Mouse (Mus musculus): ENCODE data around the gene Recql5. TPM values are rescaled to one million over a fixed set of nuclear protein-coding genes. Genes with fewer than 3 reads are reported as not detected.

Recql5 gene
- polyA plus RNA-seq, 1 experiment from 2014 or later = 16.3 TPM

GRCm38 (mm10) chr11:115931235-115931634, 2.0 kb downstream of the Recql5 start:
- no peaks in the 10 kb centered on the region for H3K27me3 ChIP-seq (replicated peaks)
- H3K4me3 ChIP-seq (replicated peaks) = no peak overlapping the region
- no peak overlapping the region for H3K4me2 ChIP-seq
- WGBS = 67% methylated on average over 3 of the region's 3 CpGs
- H3K9ac ChIP-seq = no peak overlapping the region
- no peak for ATAC-seq (ENCODE audit: insufficient read depth, low FRiP score, low read depth)
- no peaks in the 10 kb centered on the region for H3K9me3 ChIP-seq
- H3K4me1 ChIP-seq = peaks cover 20% of the 10 kb centered on the region
- H3K36me3 ChIP-seq = no peaks in the 10 kb centered on the region
- no peak overlapping the region for H3K27ac ChIP-seq

DNA sequence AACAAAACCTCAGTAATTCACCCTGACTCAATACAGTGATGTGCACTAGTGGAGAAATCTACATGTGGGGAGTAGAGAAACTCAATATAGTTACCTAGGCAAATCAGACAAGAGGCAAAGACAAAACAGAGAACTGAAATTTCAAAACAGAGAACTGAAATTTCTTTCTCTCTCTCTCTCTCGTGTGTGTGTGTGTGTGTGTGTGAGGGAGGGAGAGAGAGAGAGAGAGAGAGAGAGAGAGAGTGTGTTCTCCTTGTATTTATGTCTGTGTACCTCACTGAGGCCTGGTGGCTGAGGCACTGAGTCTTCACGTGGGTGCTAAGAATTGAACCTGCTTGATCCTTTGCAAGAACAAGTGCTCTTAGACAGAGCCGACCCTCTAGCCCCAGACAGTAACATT, 3.5 kb downstream of the Recql5 start:
- Histone ChIP-seq H3K9ac (no peak overlapping the region), H3K36me3 (no peaks in the 10 kb centered on the region), H3K4me1 (peaks cover 18% of the 10 kb centered on the region), H3K27ac (no peak overlapping the region), H3K9me3 (no peaks in the 10 kb centered on the region), H3K4me3 (replicated peaks) (no peak overlapping the region), H3K27me3 (replicated peaks) (no peaks in the 10 kb centered on the region), H3K4me2 (no peak overlapping the region)
- 57% methylated on average over 3 of the region's 3 CpGs for WGBS
- no peak for ATAC-seq (ENCODE audit: insufficient read depth, low FRiP score, low read depth)

DNA sequence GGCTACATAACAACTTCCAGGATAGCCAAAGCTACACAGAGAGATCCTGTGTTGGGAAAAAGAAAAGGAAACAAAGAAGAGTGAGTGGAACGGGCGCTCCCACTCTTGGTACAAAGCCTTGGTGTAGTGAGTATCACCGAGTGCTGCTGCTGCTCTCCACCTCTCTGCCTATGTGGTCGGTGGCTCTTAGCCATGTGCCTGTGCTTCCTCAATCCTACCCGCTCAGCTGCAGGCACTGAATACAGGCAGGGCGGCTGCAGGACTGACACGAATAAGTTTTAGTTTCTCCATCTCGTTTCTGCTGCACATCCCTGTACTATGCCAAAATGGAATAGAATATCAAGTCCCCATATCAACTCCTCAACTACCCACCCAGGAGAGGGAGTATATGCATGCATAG, 4.2 kb downstream of the Recql5 start:
- no peak for ATAC-seq (ENCODE audit: insufficient read depth, low FRiP score, low read depth)
- WGBS = 88% methylated on average over 8 of the region's 8 CpGs

GRCm38 (mm10) chr11:115921986-115922385, 11.3 kb downstream of the Recql5 start:
- WGBS = 95% methylated on average over 1 of the region's 1 CpGs
- Histone ChIP-seq H3K9me3 (no peaks in the 10 kb centered on the region), H3K36me3 (peaks cover 7% of the 10 kb centered on the region; the same call in 1 of the 2 replicates), H3K9ac (no peak overlapping the region), H3K27ac (no peak overlapping the region), H3K4me3 (replicated peaks) (no peak overlapping the region), H3K27me3 (replicated peaks) (no peaks in the 10 kb centered on the region), H3K4me2 (no peak overlapping the region), H3K4me1 (no peaks in the 10 kb centered on the region)
- no peak for ATAC-seq (ENCODE audit: insufficient read depth, low FRiP score, low read depth)

More for the DNA sequence above, 4.2 kb downstream of the Recql5 start:
- Histone ChIP-seq H3K27me3 (replicated peaks) (no peaks in the 10 kb centered on the region), H3K4me2 (no peak overlapping the region), H3K9me3 (no peaks in the 10 kb centered on the region), H3K36me3 (no peaks in the 10 kb centered on the region), H3K27ac (no peak overlapping the region), H3K4me1 (peaks cover 10% of the 10 kb centered on the region), H3K9ac (no peak overlapping the region), H3K4me3 (replicated peaks) (no peak overlapping the region)

DNA sequence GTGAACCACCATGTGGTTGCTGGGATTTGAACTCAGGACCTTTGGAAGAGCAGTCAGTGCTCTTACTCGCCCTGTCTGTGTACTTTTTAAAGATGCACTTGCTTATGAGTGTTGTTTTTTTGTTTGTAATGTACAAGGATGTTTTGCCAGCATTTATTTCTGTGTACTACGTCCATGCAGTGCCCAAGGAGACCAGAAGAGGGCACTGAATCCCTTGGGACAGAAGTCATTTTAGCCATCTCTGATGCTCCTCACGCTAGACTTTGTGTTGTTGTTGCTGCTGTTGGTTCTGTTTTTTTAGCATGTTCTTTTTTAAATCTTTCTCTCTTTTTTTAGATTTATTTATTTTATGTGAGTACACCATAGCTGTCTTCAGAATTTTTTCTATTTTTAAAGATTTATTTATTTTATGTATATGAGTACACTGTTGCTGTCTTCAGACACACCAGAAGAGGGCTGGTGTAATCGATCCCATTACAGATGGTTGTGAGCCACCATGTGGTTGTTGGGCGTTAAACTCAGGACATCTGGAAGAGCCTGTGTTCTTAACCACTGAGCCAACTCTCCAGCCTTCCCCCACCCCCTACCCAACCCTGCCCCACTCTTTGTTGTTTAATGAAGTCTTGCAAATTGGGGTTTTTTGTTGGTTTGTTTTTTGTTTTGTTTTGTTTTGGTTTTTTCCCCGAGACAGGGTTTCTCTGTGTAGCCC, 13.0 kb downstream of the Recql5 start:
- no peak overlapping the region for H3K4me2 ChIP-seq
- no peak overlapping the region for H3K4me3 ChIP-seq (replicated peaks)
- H3K9me3 ChIP-seq = no peaks in the 10 kb centered on the region
- 44% methylated on average over 6 of the region's 6 CpGs for WGBS
- no peaks in the 10 kb centered on the region for H3K4me1 ChIP-seq
- H3K9ac ChIP-seq = no peak overlapping the region
- ATAC-seq (ENCODE audit: insufficient read depth, low FRiP score, low read depth) = no peak
- H3K36me3 ChIP-seq = peaks cover 7% of the 10 kb centered on the region; the same call in 1 of the 2 replicates
- no peak overlapping the region for H3K27ac ChIP-seq
- H3K27me3 ChIP-seq (replicated peaks) = no peaks in the 10 kb centered on the region

GRCm38 (mm10) chr11:115919073-115919472, 14.2 kb downstream of the Recql5 start:
- H3K36me3 ChIP-seq = peaks cover 7% of the 10 kb centered on the region; the same call in 1 of the 2 replicates
- H3K9me3 ChIP-seq = no peaks in the 10 kb centered on the region
- no peak for ATAC-seq (ENCODE audit: insufficient read depth, low FRiP score, low read depth)
- no peak overlapping the region for H3K4me2 ChIP-seq
- H3K4me3 ChIP-seq (replicated peaks) = no peak overlapping the region
- no peaks in the 10 kb centered on the region for H3K27me3 ChIP-seq (replicated peaks)
- H3K9ac ChIP-seq = no peak overlapping the region
- 88% methylated on average over 5 of the region's 5 CpGs for WGBS
- H3K4me1 ChIP-seq = no peaks in the 10 kb centered on the region
- H3K27ac ChIP-seq = no peak overlapping the region

DNA sequence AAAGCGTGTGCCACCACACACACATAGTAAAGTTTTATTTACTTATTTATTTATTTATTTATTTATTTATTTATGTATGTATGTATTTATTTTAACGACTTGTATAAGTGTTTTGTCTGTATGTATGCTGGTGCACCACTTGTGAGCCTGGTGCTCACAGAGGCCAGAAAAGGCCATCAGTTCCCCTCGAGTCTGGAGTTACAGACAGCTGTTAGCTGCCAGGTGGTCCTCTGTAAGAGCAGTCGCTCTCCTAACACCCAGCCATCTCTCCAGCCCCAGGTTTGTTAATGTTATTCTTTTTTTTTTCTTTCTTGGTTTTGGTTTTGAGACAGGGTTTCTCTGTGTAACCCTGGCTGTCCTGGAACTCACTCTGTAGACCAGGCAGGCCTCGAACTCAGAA, 14.6 kb downstream of the Recql5 start:
- no peak overlapping the region for H3K4me2 ChIP-seq
- ATAC-seq (ENCODE audit: insufficient read depth, low FRiP score, low read depth) = no peak
- no peak overlapping the region for H3K9ac ChIP-seq
- no peaks in the 10 kb centered on the region for H3K27me3 ChIP-seq (replicated peaks)
- H3K27ac ChIP-seq = no peak overlapping the region
- 79% methylated on average over 5 of the region's 5 CpGs for WGBS
- no peaks in the 10 kb centered on the region for H3K9me3 ChIP-seq
- H3K4me3 ChIP-seq (replicated peaks) = no peak overlapping the region
- H3K4me1 ChIP-seq = no peaks in the 10 kb centered on the region
- peaks cover 7% of the 10 kb centered on the region; the same call in 1 of the 2 replicates for H3K36me3 ChIP-seq

GRCm38 (mm10) chr11:115916579-115916978, 16.7 kb downstream of the Recql5 start:
- no peaks in the 10 kb centered on the region; the same call in 1 of the 2 replicates for H3K36me3 ChIP-seq
- H3K4me2 ChIP-seq = no peak overlapping the region
- no peak overlapping the region for H3K9ac ChIP-seq
- no peak overlapping the region for H3K4me3 ChIP-seq (replicated peaks)
- 90% methylated on average over 4 of the region's 4 CpGs for WGBS
- ATAC-seq (ENCODE audit: insufficient read depth, low FRiP score, low read depth) = no peak
- H3K4me1 ChIP-seq = no peaks in the 10 kb centered on the region
- no peaks in the 10 kb centered on the region for H3K27me3 ChIP-seq (replicated peaks)
- no peaks in the 10 kb centered on the region for H3K9me3 ChIP-seq
- no peak overlapping the region for H3K27ac ChIP-seq

DNA sequence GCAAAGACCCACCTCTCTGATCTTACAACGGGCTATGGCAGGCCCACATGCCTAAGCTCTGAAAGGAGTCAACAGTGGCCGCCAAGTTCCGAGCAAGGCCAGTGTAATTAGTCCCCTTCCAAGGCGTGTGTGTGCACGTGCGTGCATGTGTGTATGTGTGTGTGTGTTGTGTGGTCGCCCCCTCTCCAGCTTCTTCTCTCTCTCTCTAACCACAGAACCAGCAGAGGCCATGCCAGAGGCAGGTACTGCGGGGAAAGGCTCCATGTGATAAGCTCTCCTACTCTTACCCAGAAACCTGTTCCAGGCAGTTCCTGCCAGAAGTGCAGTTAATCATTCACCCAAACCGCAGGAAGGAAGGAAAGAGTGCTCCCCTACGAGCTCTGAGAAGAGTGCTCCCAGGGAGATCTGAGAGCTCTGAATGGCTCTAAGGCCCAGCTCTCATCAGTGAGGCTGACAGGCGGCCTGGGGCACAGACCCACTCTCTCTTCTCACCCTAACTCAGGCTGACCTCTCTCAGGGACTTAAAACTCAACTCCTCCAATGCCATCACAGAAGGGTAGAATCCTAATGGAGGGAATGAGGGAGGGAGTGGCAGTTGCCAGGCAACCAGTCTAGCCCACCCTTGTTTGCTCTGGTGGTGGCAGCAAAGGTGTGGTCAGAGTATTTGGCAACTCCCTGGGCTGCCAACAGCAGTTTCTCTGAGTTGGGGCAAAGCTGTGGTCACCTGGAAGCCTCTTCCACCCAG, 21.5 kb downstream of the Recql5 start, which contains the start of gene Smim6:
Gene Smim6, plus strand, starts transcription at position 386 of the 745 bp plus-strand sequence.
- peak within 1 kb of the TSS; percentile 89 for H3K27ac ChIP-seq
- peak within 1 kb of the TSS; percentile 18 for H3K4me3 ChIP-seq (replicated peaks)
- peak within 1 kb of the TSS; percentile 32 for H3K4me2 ChIP-seq
- H3K4me1 ChIP-seq = no peaks in the 10 kb centered on the region
- no peaks in the 10 kb centered on the region for H3K36me3 ChIP-seq
- ATAC-seq (ENCODE audit: insufficient read depth, low FRiP score, low read depth) = peak; percentile 87
- no peak within 1 kb of the TSS for H3K9ac ChIP-seq
- no peaks in the 10 kb centered on the region for H3K27me3 ChIP-seq (replicated peaks)
- H3K9me3 ChIP-seq = no peaks in the 10 kb centered on the region
- 60% methylated on average over 11 of the region's 11 CpGs for WGBS

- WGBS = 64% methylated on average over 5 of the region's 5 CpGs
- peak; percentile 75 for ATAC-seq (ENCODE audit: insufficient read depth, low FRiP score, low read depth)
Observed at GRCm38 (mm10) chr11:115911134-115911561, 22.1 kb downstream of the Recql5 start.

GRCm38 (mm10) chr11:115906521-115906920, 26.8 kb downstream of the Recql5 start:
- H3K27me3 ChIP-seq (replicated peaks) = no peaks in the 10 kb centered on the region
- peaks cover 29% of the 10 kb centered on the region for H3K4me1 ChIP-seq
- 87% methylated on average over 5 of the region's 5 CpGs for WGBS
- no peak overlapping the region; the same call in 1 of the 2 replicates for H3K27ac ChIP-seq
- H3K4me2 ChIP-seq = no peak overlapping the region
- H3K9me3 ChIP-seq = no peaks in the 10 kb centered on the region
- no peak overlapping the region for H3K4me3 ChIP-seq (replicated peaks)
- no peak for ATAC-seq (ENCODE audit: insufficient read depth, low FRiP score, low read depth)
- no peaks in the 10 kb centered on the region for H3K36me3 ChIP-seq
- H3K9ac ChIP-seq = no peak overlapping the region

More at GRCm38 (mm10) chr11:115911134-115911561, 22.1 kb downstream of the Recql5 start:
- Histone ChIP-seq H3K4me1 (no peaks in the 10 kb centered on the region), H3K27ac (peak overlapping the region; percentile 89), H3K9me3 (no peaks in the 10 kb centered on the region), H3K4me2 (peak overlapping the region; percentile 16; the same call in 1 of the 2 replicates), H3K36me3 (no peaks in the 10 kb centered on the region), H3K9ac (no peak overlapping the region), H3K27me3 (replicated peaks) (no peaks in the 10 kb centered on the region), H3K4me3 (replicated peaks) (no peak overlapping the region)

- no peak overlapping the region for H3K4me3 ChIP-seq (replicated peaks)
- no peak overlapping the region for H3K4me2 ChIP-seq
- 81% methylated on average over 3 of the region's 3 CpGs for WGBS
- H3K27me3 ChIP-seq (replicated peaks) = no peaks in the 10 kb centered on the region
- no peaks in the 10 kb centered on the region for H3K36me3 ChIP-seq
- no peaks in the 10 kb centered on the region for H3K9me3 ChIP-seq
- H3K4me1 ChIP-seq = peaks cover 29% of the 10 kb centered on the region
- H3K27ac ChIP-seq = no peak overlapping the region; the same call in 1 of the 2 replicates
- ATAC-seq (ENCODE audit: insufficient read depth, low FRiP score, low read depth) = no peak
- no peak overlapping the region for H3K9ac ChIP-seq
Observed at GRCm38 (mm10) chr11:115906116-115906515, 27.2 kb downstream of the Recql5 start.
